Mouse (Mus musculus) B cell, adult 2 months (primary cell): ENCODE measurements around the gene Ptpn7.

Experiments used
- DNase-seq, 2 experiments: peaks; one replicate each; pipeline ENCODE4 v3.0.0; 2022

Gene Ptpn7

DNA sequence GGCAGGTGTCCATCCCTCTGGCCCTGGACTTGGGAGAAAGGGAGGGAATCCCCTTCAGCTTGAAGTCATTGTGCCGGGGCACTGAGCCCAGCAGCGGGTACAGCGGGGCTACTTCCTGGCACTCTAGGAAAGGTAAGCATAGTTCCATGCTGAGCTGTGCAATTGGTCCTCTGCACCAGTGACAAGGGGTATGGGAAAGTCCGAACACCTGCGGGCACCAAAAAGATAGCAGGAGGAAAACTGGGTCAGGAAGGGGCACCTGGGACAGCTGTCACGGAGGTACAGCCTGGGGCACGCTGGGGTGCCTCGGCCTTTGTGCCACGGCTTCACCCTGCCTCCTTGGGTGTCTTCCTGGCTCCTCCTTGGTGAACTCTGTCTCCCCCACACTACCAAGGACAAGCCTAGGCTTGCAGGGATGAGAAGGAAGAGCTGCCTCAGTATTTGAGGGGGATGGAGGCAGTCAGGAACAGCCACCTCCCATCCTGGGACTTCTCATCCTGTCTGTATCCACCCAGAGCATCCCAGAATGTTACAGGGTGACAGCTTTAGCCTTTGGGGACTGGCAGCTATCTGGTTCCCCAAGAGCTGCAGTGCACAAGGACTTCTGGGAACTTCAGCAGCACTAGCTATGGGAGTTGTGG is 2.8 kb upstream of the Ptpn7 start:
- DNase-seq = no peak

GRCm38 (mm10) chr1:135130376-135131018 is 2.0 kb upstream of the Ptpn7 start:
- no peak for DNase-seq

DNA sequence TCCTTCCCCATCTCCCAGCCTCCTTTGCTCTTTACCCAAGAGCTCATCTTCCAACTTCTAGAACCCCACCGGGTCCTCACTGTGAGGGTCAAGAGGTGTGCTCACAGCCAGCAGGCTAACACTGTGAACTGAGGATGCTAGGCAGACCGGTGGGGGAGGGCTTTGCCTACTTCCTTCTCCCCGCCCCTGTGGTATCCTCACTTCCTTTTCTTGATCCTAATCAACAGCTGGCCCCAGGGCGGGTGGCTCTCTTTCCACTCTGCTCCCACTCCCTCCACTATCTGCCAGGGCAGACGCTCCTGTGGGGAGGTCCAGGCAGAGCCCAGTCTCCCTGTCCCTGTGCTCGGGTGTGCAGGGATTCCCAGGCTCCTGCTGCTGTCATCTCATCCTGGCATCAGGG is 1.5 kb upstream of the Ptpn7 start:
- peak; percentile 67 to 68 for DNase-seq

GRCm38 (mm10) chr1:135131560-135131959 is 940 bp upstream of the Ptpn7 start:
- no peak for DNase-seq

- DNase-seq = peak; percentile 58
These were observed 431 bp downstream of the Ptpn7 start for GRCm38 (mm10) chr1:135132893-135133369.

GRCm38 (mm10) chr1:135133678-135134435 is 1.4 kb downstream of the Ptpn7 start:
- peak; percentile 33 to 34 for DNase-seq

DNA sequence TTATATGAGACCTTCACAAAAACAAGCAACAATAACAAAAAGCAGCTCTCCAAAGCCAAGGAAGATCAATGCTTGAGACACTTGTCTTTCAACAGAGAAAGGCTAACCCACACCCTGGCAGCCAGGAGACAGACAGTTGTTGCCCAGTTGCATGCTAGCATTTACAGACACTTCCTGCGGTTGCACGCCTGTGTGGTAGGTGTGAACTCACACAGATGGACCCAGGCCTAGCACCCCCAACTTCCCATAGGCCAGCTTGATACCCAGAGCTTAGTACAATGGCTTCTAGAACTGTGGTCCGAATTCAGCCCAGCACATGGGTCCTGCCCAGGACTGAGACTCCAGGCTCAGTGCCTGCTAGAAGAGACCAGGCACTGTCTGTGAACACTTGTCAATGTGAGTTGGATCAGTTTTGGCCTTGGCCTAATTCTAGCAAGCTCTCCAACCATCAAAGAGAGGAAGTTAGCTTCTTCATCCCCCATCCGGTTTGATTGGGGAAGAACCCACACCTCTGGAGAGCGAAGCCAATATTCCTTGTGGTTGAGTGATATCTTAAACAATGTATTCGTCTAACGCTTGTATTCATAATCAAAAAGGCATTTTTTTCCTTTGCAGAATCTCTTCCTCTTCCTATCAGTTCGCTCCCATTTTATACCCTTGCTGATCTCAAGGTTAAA is 2.7 kb downstream of the Ptpn7 start:
- no peak for DNase-seq

GRCm38 (mm10) chr1:135136500-135136899 is 4.0 kb downstream of the Ptpn7 start:
- DNase-seq = peak; percentile 78

DNA sequence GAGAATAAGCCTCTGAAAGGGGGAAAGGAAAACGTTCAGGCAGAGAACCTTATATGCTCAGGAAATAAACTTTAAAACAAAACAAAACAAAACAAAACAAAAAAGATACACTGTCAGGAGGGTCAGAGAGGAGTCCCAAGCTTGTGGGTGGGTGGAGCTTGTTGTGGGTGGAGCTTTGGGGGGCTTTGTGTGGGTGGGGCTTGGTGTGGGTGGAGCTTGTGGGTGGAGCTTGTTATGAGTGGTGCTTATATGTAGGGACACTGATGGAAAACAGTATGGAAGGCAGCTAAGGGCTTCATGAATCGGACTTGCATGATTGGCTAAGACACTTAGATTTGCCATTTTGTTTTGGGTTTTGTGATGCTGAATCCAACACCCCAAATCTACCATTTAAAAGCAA is 7.4 kb downstream of the Ptpn7 start:
- DNase-seq = peak; percentile 38 to 47

- DNase-seq = no peak
These were observed 10.0 kb downstream of the Ptpn7 start for GRCm38 (mm10) chr1:135142452-135142851.

DNA sequence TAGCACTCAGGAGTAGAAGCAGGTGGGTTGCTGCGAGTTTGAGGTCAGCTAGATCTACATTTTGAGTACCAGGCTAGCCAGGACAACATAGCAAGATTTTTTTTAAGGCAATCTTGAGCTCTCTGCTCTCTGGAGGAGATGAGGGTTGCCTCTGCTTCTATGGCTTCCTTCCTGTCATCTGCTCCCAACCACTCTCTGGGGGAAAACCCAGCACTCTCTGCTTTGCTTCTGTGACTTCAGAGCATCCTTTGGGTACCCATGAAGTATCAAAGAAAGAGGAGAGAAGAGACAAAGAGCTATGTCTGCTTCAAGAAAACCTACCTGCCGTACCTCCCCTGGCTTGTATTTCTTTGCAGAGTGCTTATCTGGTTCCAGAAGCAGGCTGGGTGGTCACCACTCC is 11.4 kb downstream of the Ptpn7 start:
- no peak for DNase-seq

- peak; percentile 82 to 87 for DNase-seq
These were observed 13.8 kb downstream of the Ptpn7 start, which contains the start of gene Arl8a for GRCm38 (mm10) chr1:135146077-135146945. Arl8a (plus strand) TSS chr1:135146824.

GRCm38 (mm10) chr1:135146946-135147701 is 14.6 kb downstream of the Ptpn7 start:
- peak; percentile 81 to 82 for DNase-seq

DNA sequence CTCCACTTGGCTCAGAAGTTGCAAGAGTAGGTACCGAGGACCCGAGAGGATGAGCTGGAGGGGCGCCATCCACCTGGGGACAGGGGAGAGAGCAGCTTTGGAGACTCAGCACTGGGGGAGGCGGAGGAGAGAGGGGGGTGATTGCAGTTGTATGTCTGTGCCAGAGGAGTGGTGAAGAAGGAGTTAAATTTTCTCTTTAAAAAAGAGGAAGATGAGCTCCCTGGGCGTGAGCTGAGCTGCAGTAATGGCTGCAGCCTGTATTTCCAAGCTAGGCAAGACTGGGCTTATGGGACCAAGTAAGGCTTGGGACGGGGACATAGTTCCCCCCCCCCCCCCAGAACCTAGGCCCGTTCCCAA is 15.2 kb downstream of the Ptpn7 start:
- DNase-seq = no peak

DNA sequence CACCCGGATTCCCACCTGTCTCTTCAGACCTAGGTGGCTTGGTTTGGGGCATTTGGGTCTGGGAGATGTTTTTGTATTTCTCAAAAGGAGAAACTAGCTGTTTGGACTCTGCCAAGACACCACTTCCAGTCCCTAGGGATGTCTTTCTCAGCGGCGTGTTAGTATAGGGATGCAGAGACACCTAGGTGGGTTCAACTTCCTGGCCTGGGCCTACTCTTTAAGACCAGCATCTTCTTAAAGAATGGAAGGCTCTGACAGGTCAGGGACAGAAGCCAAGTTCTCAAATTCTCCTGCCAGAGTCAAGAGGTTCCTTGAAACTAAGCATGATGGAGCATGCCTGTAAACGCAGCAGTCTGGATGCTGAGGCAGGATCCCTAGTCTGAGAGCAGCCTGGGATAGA is 16.0 kb downstream of the Ptpn7 start:
- DNase-seq = no peak

- DNase-seq = no peak
These were observed 16.5 kb downstream of the Ptpn7 start for GRCm38 (mm10) chr1:135148996-135149395.

DNA sequence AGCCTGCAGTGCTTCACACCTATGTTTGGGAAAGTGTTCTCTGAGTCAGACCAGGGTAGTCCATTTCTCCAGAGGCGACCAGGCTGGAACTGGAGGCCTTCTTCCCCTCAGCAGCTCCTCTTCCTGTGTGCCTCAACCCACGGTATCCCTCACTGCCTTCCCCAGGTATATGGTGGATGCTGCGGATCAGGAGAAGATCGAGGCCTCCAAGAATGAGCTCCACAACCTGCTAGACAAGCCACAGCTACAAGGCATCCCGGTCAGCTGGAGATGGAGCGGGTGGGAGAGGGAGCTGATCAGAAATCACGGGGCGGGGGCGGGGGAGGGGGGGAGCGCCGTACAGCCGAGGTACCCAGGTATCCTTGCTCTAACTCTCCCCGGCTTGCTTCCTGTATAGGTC is 21.5 kb downstream of the Ptpn7 start:
- no peak for DNase-seq

- DNase-seq = peak; percentile 71 to 75
These were observed 22.0 kb downstream of the Ptpn7 start for GRCm38 (mm10) chr1:135154411-135154959.

- DNase-seq = no peak
These were observed 23.8 kb downstream of the Ptpn7 start for GRCm38 (mm10) chr1:135156300-135156699.

- no peak for DNase-seq
These were observed 26.1 kb downstream of the Ptpn7 start for GRCm38 (mm10) chr1:135158633-135159032.

- no peak for DNase-seq
These were observed 26.6 kb downstream of the Ptpn7 start for GRCm38 (mm10) chr1:135159074-135159473.
